Mouse (Mus musculus) forebrain, embryonic 11.5 days (tissue): ENCODE results near the gene Hist2h3c1. TPM values are rescaled to one million over a fixed set of nuclear protein-coding genes. Genes with fewer than 3 reads are reported as not detected.
"Not testable (repeated sequence)": the region's sequence is repeated elsewhere in the genome, so short reads cannot be mapped to it uniquely, and the experiment has no call there.

Experiments
- ATAC-seq: fragments of 200-750 bp; cut with Nextera tagmentation; replicated peaks from 2 replicates; pipeline ENCODE4 v1.8.0; 2017; ENCODE audit warnings: moderate TSS enrichment; ENCODE audit not compliant: low FRiP score
- DNase-seq: peaks from one replicate; pipeline ENCODE4 v3.0.0-alpha.2; 2017; ENCODE audit warnings: low spot score
- H3K27ac ChIP-seq: fragments of 300-500 bp; sonication (generic); 2 replicates; pipeline ENCODE4 v1.5.1; 2014; ENCODE audit warnings: low read depth, low read length
- H3K27me3 ChIP-seq: fragments of 300-500 bp; sonication (generic); 2 replicates; pipeline ENCODE4 v1.6.1; 2014; ENCODE audit warnings: mild to moderate bottlenecking, low read length, mixed read lengths; ENCODE audit not compliant: control insufficient read depth, insufficient read depth
- H3K36me3 ChIP-seq: fragments of 300-500 bp; sonication (generic); 2 replicates; pipeline ENCODE4 v1.6.1; 2014; ENCODE audit warnings: mild to moderate bottlenecking, low read length, moderate library complexity, mixed read lengths; ENCODE audit not compliant: control insufficient read depth, insufficient read depth
- H3K4me1 ChIP-seq: fragments of 300-500 bp; sonication (generic); replicated peaks from 2 replicates; pipeline ENCODE4 v1.6.1; 2014; ENCODE audit warnings: low read length, mixed read lengths; ENCODE audit not compliant: control insufficient read depth, insufficient read depth
- H3K4me2 ChIP-seq: fragments of 300-500 bp; sonication (generic); 2 replicates; pipeline ENCODE4 v1.6.1; 2014; ENCODE audit warnings: low read depth, mild to moderate bottlenecking, low read length, moderate library complexity, mixed read lengths; ENCODE audit not compliant: severe bottlenecking
- H3K4me3 ChIP-seq: fragments of 300-500 bp; sonication (generic); 2 replicates; pipeline ENCODE4 v1.5.1; 2014; ENCODE audit warnings: low read depth, low read length
- H3K9ac ChIP-seq: fragments of 300-500 bp; sonication (generic); 2 replicates; pipeline ENCODE4 v1.6.1; 2014; ENCODE audit warnings: low read length
- H3K9me3 ChIP-seq: fragments of 300-500 bp; sonication (generic); 2 replicates; pipeline ENCODE4 v1.6.1; 2016; ENCODE audit warnings: low read length, mixed read lengths; ENCODE audit not compliant: control insufficient read depth
- WGBS: fragments of 180-500 bp; shearing (Covaris S2); extraction: QIAGEN DNeasy Blood & Tissue Kit; methylation state at CpG from one replicate; pipeline ENCODE4 v1.1.7; 2014; 5-methylcytosine and 5-hydroxymethylcytosine counted together
- polyA plus RNA-seq: library from polyadenylated mRNA; unstranded; fragments of >200 nt; fragmentation: Nextera tagmentation; extraction: Ambion mirVana; gene quantifications from 2 replicates; pipeline ENCODE4 v1.2.1, GENCODE M21; 2014

The Hist2h3c1 gene
- polyA plus RNA-seq, 1 experiment from 2014 or later: 2.3 TPM

DNA sequence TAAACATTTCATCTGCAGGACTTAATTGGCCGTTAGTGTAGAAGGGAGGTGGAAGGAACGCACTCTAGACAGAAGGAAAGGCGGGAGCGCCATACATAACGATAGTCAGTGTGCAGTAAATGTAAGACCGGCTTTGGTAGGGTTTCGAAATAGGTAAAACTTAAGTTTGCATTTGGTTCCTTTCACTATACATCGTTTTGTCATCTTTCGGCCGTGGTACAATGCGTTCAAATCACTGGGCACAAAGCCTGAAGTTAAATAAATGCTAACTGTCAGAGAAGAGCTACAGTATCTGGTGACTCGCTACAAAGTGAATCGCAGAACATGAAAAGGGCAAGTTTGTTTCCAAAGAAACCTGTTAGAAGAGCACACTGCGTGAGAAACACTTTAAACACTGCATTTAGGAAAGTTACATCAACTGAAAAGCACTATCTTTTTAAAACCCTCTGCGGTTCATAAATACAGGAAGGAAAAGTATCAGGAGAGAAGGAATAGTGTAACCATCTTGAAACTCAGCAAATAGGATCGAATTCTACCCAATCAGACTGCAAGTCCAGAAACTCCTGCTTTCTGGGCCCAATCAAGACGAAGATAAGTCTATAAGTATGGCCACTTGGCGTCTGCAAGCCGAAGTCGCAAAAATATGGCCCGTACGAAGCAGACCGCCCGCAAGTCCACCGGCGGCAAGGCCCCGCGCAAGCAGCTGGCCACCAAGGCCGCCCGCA lies 21.7 kb downstream of the Hist2h3c1 start, which contains the start of gene Hist2h3b:
Gene Hist2h3b (plus strand): TSS at position 604 of the 725 bp plus-strand sequence.
- H3K4me2 ChIP-seq: peak within 1 kb of the TSS; percentile 78
- peak; percentile 86 for DNase-seq
- H3K27me3 ChIP-seq: no peaks in the 10 kb centered on the region
- no peaks in the 10 kb centered on the region for H3K9me3 ChIP-seq
- H3K4me3 ChIP-seq: peak within 1 kb of the TSS; percentile 41
- WGBS: 21% methylated on average over 30 of the region's 30 CpGs
- no peaks in the 10 kb centered on the region for H3K36me3 ChIP-seq
- H3K27ac ChIP-seq: peak within 1 kb of the TSS; percentile 99
- peak within 1 kb of the TSS; percentile 68 for H3K9ac ChIP-seq
- peak; percentile 79 for ATAC-seq
- H3K4me1 ChIP-seq: peaks cover 12% of the 10 kb centered on the region; the same call in 1 of the 2 replicates

DNA sequence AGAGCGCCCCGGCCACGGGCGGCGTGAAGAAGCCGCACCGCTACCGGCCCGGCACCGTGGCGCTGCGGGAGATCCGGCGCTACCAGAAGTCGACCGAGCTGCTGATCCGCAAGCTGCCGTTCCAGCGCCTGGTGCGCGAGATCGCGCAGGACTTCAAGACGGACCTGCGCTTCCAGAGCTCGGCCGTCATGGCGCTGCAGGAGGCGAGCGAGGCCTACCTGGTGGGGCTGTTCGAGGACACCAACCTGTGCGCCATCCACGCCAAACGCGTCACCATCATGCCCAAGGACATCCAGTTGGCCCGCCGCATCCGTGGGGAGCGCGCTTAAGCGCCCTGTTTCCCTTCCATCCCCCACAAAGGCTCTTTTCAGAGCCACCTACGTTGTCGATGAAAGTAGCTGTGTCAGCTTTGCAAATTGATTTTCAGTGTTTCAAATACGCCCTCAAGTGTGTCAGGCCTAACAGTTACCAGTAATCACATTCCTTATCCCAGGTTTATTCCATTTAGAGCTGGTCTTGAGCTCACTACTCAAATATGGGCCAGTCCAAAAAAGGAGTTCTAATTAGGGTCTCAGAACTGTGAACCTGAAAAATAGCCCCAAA lies 22.4 kb downstream of the Hist2h3c1 start:
- peak; percentile 67 for DNase-seq
- WGBS: under 1% methylated on average over 9 of the region's 44 CpGs

DNA sequence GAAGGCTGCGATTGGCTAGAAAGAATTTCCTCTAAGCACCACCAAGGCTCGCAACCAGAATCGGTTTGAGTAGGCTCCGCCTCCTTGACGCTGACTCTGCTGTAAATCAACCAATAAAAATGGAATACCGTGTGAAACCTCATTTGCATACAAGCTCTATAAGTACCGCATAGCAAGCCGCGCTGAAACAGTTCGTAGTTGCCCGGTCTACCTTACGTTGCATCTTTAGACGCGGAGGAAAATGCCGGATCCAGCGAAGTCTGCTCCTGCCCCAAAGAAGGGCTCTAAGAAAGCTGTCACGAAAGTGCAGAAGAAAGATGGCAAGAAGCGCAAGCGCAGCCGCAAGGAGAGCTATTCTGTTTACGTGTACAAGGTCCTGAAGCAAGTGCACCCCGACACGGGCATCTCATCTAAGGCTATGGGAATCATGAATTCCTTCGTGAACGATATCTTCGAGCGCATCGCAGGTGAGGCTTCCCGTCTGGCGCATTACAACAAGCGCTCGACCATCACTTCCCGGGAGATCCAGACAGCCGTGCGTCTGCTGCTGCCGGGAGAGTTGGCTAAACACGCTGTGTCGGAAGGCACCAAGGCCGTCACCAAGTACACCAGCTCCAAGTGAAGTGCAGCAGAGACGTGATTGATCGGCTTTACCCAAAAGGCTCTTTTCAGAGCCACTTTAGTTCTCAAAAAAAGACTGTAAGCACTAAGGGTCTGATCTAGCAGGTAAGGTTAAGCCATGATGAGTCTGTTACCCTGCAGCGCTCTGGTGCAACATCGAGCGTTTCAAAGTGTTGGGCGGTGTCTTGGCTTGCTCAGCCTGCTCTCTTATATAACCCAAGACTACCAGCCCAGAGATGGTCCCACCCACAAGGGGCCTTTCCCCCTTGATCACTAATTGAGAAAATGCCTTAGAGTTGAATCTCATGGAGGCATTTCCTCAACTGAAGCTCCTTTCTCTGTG lies 23.3 kb downstream of the Hist2h3c1 start, which contains the start of gene Hist2h2bb:
Gene Hist2h2bb (plus strand): TSS at position 242 of the 964 bp plus-strand sequence.
- Histone ChIP-seq H3K27ac (peak within 1 kb of the TSS; percentile 99), H3K9me3 (no peaks in the 10 kb centered on the region), H3K4me2 (peak within 1 kb of the TSS; percentile 90), H3K27me3 (no peaks in the 10 kb centered on the region), H3K4me3 (peak within 1 kb of the TSS; percentile 41), H3K9ac (peak within 1 kb of the TSS; percentile 68), H3K4me1 (peaks cover 5% of the 10 kb centered on the region; the same call in 1 of the 2 replicates), H3K36me3 (no peaks in the 10 kb centered on the region)
- DNase-seq (peak; percentile 94), ATAC-seq (peak; percentile 97)
- WGBS: under 1% methylated on average over 45 of the region's 45 CpGs

More for the DNA sequence above, 22.4 kb downstream of the Hist2h3c1 start:
- H3K36me3 ChIP-seq, H3K9me3 ChIP-seq, H3K27me3 ChIP-seq: not testable (repeated sequence)
- Histone ChIP-seq H3K27ac (peak overlapping the region; percentile 99), H3K4me1 (peaks cover 12% of the 10 kb centered on the region; the same call in 1 of the 2 replicates), H3K4me2 (peak overlapping the region; percentile 78), H3K9ac (peak overlapping the region; percentile 68), H3K4me3 (peak overlapping the region; percentile 41)
- peak; percentile 55 for ATAC-seq

DNA sequence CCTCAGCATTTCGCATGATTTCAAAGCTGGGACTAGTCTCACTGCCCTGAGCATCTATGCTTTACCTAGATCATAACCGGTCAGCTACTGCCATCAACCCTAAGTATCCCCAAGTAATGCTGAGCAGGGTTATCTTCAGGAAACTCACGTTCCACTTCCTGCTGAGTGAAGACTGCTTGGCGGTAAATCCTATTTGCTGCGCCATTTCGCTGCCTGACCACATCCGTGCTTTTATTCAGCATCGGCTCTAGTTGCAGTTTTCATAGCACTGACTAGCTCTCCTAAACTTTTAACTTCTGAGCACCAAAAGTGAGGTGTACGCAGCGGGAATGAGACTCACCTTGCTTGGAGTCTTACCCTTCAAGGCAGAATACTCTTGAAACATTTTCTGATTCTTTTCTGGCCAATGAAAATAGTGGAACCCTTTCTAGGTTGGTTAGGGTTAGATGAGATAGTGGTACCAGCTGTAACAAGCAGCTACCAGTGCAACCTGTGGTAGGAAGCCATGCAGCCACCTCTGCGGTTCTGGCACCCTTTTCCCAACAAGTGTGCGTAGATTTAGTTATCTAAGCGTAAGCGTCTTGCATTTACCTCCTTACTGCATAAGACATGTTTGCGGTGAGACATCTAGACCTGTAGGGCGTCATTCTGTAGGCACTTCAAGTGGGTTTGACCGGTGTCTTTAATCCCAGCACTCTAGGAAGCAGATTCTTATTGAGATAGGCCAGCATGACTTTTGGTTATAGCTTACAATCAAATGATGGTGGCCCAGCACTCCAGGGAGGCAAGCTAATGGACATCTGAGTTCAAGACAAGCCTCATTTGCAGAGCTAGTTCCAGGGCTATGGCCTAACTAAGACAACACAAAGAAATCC lies 27.3 kb downstream of the Hist2h3c1 start:
- Histone ChIP-seq H3K4me3 (no peak overlapping the region), H3K4me1 (0 out of 2 replicates have a peak, but pooled peaks cover 4% of the 10 kb centered on the region), H3K4me2 (no peak overlapping the region), H3K27ac (no peak overlapping the region), H3K9me3 (no peaks in the 10 kb centered on the region), H3K9ac (no peak overlapping the region), H3K27me3 (0 out of 2 replicates have a peak, but pooled peaks cover 2% of the 10 kb centered on the region), H3K36me3 (no peaks in the 10 kb centered on the region)
- 89% methylated on average over 17 of the region's 17 CpGs for WGBS
- ATAC-seq: no peak
- DNase-seq: no peak

DNA sequence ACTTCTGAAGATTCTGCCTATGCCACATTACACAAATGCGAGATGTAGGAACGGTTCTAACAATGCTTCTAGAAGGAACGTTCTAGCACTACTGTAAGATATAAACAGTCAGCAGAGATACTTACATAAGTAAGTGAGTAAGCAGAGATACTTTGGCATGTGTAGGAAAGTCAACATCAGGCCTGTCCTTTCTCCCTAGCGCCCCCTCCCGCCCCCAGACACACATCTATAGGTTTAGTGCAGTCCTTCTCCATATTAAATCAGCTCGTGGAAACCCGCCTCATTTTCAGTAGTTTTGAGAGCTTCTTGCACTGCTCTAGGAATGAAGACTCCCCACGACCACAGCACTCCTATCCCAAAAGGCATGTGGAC lies 30.9 kb downstream of the Hist2h3c1 start:
- Histone ChIP-seq H3K9ac (peak overlapping the region; percentile 69), H3K9me3 (no peaks in the 10 kb centered on the region), H3K4me2 (peak overlapping the region; percentile 75), H3K4me3 (peak overlapping the region; percentile 40), H3K27me3 (0 out of 2 replicates have a peak, but pooled peaks cover 2% of the 10 kb centered on the region), H3K36me3 (no peaks in the 10 kb centered on the region), H3K4me1 (0 out of 2 replicates have a peak, but pooled peaks cover 4% of the 10 kb centered on the region), H3K27ac (no peak overlapping the region)
- peak; percentile 47 for ATAC-seq
- 15% methylated on average over 8 of the region's 8 CpGs for WGBS
- DNase-seq: peak; percentile 76

DNA sequence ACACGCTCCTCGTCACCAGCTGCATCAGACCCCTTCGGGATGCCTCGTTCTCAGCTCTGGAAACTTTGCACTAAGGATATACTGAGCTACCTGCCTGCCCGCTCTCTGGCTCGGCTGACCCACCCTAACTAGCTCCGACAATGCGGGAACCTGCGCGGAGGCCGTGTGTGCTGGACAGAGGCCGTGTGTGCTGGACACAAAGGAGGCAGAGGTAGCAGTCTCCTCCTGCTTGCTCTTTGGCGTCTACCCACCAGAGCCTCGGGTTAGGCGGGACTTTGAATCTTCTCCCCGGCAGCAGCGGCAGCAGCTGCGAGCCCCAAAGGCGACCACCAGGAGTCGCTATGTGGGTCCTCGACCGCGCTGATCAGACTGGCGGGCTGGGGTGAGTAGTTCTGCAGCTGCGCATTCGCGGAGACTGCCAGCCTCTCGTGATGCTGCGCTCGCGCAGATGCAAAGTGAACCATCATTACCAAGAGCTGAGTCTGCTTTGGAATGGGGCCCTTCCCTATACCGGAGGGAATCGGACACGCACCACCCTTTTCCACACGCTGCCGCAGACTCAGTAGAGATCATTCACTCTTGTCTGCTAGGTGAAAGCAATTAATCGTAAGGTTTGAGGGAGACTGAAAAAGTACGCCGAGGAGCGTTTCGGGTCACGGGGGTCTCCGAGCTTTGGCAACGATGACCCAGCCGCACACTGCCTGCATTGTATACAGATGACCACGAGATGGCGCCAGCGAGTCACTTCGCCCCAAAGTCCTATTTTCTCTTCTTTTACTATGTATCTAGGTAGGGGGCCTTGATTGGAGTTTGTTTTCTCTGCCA lies 31.5 kb downstream of the Hist2h3c1 start:
- Histone ChIP-seq H3K36me3 (no peaks in the 10 kb centered on the region), H3K27me3 (0 out of 2 replicates have a peak, but pooled peaks cover 2% of the 10 kb centered on the region), H3K9me3 (no peaks in the 10 kb centered on the region), H3K27ac (peak overlapping the region; percentile 86), H3K9ac (peak overlapping the region; percentile 69), H3K4me2 (peak overlapping the region; percentile 75), H3K4me1 (0 out of 2 replicates have a peak, but pooled peaks cover 4% of the 10 kb centered on the region), H3K4me3 (peak overlapping the region; percentile 40)
- peak; percentile 98 for DNase-seq
- peak; percentile 94 for ATAC-seq
- WGBS: under 1% methylated on average over 49 of the region's 49 CpGs

DNA sequence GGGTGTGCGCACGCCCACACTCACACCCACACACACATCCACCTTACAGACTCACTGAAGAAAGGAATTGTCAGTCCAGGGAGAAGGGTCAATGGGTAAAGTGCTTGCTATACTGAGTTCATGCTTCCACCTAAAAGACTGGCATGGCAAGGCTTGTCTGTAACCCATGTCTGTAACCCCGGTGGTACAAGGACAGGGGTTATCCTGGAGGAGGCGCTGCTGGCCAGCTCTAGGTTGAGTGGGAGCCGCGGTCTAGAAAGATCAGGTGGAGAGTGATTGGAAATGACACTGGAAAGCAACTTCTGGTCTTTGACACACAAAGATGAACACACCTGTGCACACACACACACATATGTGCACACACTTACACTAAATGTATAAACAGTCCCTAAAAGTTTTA lies 34.2 kb downstream of the Hist2h3c1 start:
- Histone ChIP-seq H3K9me3 (no peaks in the 10 kb centered on the region), H3K36me3 (no peaks in the 10 kb centered on the region), H3K4me3 (no peak overlapping the region), H3K27ac (no peak overlapping the region), H3K4me1 (0 out of 2 replicates have a peak, but pooled peaks cover 4% of the 10 kb centered on the region), H3K4me2 (no peak overlapping the region), H3K9ac (no peak overlapping the region), H3K27me3 (0 out of 2 replicates have a peak, but pooled peaks cover 2% of the 10 kb centered on the region)
- ATAC-seq: no peak
- WGBS: 55% methylated on average over 6 of the region's 6 CpGs
- no peak for DNase-seq
